Mouse (Mus musculus): ENCODE measurements at regions not wholly inside any gene's neighbourhood (a gene's known extent, or its start where the extent isn't known, plus 50 kb on each side); places are given as distances from the start of the nearest gene placed in this dataset.

GRCm38 (mm10) chr4:72381116-72381515 lies 180.4 kb upstream of the Tle1 start:
- TF ChIP-seq CTCF (conservative IDR thresholded peaks at IDR 0.05; ENCODE audit: low read length), result no peak
- TF ChIP-seq POU5F1 (IDR thresholded peaks at IDR 0.05; ENCODE audit: borderline replicate concordance, low read length), result no peak
- no peak for TF ChIP-seq NANOG (IDR thresholded peaks at IDR 0.05; ENCODE audit: borderline replicate concordance, low read length)

All from E14TG2a.4 (cell line).